Mouse (Mus musculus) adrenal gland (tissue): ENCODE measurements around the gene Cwh43.

Source experiments
- intact Hi-C: fragments of 180-260 bp; cut with DNase I; formaldehyde crosslinking; loops from one replicate; pipeline ENCODE4 v1.15.1; 2025

Cwh43 gene

DNA sequence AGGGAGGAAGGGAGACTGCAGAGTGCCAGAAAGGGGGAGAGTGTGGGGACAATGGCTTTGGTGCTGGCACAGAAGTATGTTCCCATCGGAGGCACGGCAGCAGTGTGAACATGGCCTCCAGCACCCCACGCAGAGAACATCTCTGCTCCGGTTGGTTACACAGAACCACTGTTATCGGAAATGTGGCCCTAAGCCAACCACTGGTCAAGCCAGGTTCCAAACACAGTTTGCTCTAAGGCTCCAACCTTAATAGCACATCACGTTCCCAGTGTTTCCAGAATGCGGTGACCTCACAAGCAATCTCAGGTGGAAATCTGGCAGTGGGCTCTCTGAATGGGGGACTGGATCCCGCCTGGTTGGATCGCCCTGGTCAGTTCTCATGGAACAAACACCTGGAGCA, 12.8 kb upstream of the Cwh43 start:
- intact Hi-C loops = no loop called here

GRCm38 (mm10) chr5:73399768-73400526, 5.9 kb upstream of the Cwh43 start:
- intact Hi-C loops = no loop called here

DNA sequence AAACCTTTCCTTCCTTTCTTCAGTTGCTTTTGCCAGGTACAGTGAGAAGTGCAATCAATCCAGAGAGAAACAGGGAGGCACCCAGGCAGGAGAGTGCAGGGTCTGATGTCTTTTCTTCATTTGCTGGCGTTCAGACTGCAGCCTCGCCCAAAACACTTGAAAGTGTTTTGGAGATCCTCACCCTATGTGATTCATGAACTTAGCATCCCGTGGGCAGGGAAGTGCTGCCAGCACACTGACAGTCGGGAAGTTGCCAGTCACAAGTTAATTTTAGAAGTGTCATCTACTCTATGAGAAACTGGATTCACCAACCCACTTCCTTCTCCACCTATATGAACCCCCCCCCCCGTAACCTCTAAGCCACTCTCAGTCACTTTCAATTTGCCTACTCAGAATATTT, 4.5 kb upstream of the Cwh43 start:
- intact Hi-C loops = no loop called here

GRCm38 (mm10) chr5:73402911-73403310, 3.0 kb upstream of the Cwh43 start:
- intact Hi-C loops = no loop called here

- intact Hi-C loops = no loop called here
Measured at GRCm38 (mm10) chr5:73403311-73404068, 2.4 kb upstream of the Cwh43 start.

DNA sequence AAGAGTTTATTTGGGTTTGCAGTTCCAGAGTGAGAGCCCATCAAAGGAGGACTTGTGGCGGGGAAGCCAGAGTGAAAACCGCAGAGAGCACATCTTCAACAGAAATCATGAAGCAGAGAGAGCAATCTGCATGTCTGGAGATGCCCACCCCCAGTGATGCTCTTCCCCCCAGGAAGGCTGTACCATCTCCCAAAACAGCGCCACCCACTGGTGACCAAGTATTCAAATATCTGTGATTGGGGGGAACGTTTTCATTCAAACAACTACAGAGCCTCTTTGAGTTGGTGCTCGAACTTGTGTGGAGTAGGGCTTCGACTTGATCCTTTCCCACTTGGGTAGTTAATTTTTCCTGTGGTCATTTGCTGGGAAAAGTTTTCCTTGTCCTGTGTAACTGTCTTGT, 1.1 kb upstream of the Cwh43 start:
- intact Hi-C loops = no loop called here

GRCm38 (mm10) chr5:73406861-73407260, 986 bp downstream of the Cwh43 start:
- intact Hi-C loops = no loop called here

DNA sequence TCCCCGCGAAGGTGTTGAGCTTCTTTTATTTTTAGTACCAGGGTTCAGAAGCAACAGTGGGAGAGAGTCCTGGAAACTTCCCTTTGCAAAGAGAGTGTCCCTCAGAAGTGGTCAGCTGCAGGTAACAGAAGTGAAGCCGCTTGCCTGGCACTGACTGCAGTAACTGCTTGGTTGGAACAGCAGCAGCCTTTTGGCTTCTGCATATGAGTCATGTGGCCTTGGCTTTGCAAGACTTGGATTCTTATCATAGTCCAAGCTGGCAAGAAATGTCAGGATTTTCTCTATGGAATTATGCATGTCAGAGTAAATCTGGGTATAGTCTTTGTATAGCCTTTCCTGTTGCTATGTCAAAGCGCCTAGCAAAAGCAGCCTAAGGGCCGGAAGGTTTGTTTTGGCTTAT, 4.1 kb downstream of the Cwh43 start:
- intact Hi-C loops = no loop called here

DNA sequence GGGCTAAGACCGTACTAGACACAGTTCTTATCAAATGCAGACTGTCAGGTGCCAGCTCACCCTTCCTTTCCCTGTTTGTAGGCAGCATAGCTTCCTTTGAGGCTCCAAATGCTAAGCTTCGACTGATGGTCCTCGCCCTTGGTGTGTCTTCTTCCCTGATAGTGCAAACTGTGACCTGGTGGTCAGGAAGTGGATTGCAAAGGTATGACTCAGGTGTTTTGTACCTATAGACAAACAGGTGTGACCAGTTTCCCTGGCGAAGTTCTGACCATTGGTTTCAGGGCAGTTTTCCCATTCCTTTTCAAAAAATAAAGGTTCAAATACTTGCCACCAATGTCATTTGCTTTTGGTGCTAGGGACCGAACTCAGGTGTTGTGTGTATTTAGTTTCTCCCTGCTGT, 5.9 kb downstream of the Cwh43 start:
- intact Hi-C loops = no loop called here

- intact Hi-C loops = no loop called here
Measured at GRCm38 (mm10) chr5:73414172-73414571, 8.3 kb downstream of the Cwh43 start.

GRCm38 (mm10) chr5:73419045-73419695, 13.3 kb downstream of the Cwh43 start:
- intact Hi-C loops = no loop called here

GRCm38 (mm10) chr5:73426824-73427223, 20.9 kb downstream of the Cwh43 start:
- intact Hi-C loops = no loop called here

DNA sequence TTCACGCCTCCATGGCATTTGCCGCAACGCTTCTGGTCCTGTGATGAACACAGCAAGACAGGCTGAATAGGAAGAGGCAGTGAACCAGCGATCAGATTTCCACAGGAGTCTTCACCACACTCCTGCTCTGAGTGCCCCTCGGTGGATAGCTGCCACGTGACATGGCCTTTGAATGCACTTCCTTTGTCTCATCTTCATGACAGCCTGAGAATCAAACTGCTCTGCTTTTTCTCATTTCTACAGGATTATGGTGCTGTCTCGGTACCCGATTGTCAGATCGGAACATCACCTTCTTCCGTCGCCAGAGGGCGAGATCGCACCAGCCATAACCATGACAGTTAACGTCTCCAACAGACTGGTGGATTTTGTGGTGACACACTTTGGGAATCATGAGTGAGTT, 25.7 kb downstream of the Cwh43 start:
- intact Hi-C loops = loop anchor here (5.0 kb wide), 1 partner anchor 106 kb away; no protein-coding TSS in a partner anchor

DNA sequence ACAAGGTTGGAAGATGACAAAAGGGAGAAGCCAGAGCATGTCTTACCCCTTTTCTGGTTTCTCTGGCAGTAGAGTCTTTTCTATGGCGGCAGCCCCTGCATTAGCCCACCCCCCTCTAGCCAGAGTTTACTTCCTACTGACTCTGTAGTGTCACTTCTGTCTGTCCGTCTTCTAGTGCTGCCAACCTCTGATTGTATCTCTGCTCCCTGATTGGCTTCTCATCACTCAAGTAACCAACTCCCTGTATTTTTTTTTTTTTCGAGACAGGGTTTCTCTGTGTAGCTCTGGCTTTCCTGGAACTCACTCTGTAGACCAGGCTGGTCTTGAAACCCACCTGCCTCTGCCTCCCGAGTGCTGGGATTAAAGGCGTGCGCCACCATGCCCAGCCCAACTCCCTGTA, 26.9 kb downstream of the Cwh43 start:
- intact Hi-C loops = loop anchor here (2.0 to 5.0 kb wide), 2 partner anchors 104 to 204 kb away; no protein-coding TSS in a partner anchor

- intact Hi-C loops = loop anchor here (5.0 kb wide), 1 partner anchor 103 kb away; no protein-coding TSS in a partner anchor
Measured at GRCm38 (mm10) chr5:73434764-73435163, 28.9 kb downstream of the Cwh43 start.

DNA sequence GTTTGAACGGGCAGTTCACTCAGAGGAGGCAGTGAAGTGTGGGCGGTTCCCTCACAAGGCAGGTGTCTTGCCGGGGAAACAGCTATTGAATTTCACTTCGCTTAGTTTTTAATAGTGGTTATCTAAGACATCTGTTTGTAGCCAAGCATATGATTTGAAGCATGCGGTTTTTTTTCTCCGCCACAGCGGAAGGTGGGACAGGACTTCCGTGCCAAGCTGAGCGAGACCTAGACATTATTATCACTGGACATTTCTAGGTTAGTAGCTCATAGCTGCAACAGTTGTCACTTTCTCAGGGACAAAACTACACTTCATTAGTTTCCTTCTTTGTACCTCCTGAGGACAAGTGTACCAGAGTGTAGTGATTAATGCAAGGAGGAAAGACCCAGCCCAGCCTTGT, 36.3 kb downstream of the Cwh43 start:
- intact Hi-C loops = no loop called here

- intact Hi-C loops = no loop called here
Measured at GRCm38 (mm10) chr5:73450276-73450675, 44.4 kb downstream of the Cwh43 start.

GRCm38 (mm10) chr5:73454502-73455306, 48.8 kb downstream of the Cwh43 start:
- intact Hi-C loops = no loop called here

DNA sequence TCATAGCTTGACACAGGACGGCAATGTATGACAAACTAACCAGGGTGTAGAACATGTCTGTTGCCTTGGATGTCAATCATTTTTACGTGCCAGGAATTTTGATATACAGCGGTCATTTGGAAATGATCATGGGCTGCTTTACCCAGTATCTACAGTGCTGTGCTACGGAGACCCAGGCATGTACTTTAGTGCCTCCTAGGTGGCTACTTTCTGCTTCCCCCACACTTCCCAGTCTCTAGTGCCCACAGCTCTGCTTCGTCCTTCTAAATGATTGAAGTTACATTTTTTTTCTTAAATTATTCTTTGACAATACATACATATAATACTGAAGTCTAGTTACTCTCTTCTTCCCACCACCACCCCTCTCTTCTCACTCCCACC, 49.4 kb downstream of the Cwh43 start:
- intact Hi-C loops = no loop called here

GRCm38 (mm10) chr5:73468462-73469433, 62.9 kb downstream of the Cwh43 start:
- intact Hi-C loops = no loop called here
